Mouse (Mus musculus): ENCODE results near the gene Gm12248.

DNA sequence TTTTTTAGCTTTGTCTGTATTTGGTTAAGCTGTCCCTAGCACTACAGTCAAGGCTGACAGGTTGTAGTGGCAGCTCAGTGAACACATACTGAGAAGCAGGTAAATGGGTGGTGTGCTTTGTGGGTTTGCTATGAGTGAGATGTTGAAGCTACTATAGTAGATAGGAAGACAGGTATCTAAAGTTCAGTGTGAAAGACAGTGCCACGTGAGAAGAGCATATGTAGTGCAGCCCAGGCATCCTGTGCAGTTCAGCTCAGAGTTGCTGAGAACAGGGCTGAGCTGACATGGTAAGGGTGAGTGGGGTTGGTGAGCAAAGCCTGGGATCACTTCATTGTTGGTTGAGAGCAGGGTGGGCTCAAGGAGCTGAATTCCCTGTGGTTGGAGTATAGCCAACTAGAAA lies 75.5 kb downstream of the Gm12248 start:
- TF ChIP-seq GATA1 (IDR thresholded peaks at IDR 0.05; ENCODE audit: borderline replicate concordance, low read length) (no peak), FLI1 (IDR thresholded peaks at IDR 0.05; ENCODE audit: low read length) (no peak)
